7 mouse cellular contexts compared by ENCODE assay signal in genomic region chr2:3474361-3474805, GRCm38 (mm10). TPM values are rescaled to one million over a fixed set of nuclear protein-coding genes. Genes with fewer than 3 reads are reported as not detected.
DNase-seq lines count a peak whose midpoint lies in the region; ATAC-seq and TF ChIP-seq lines count a peak whose summit lies in the region.

No protein-coding gene starts in this region.

- peak; percentile 72 to 86 for DNase-seq in adrenal gland, adult (ENCODE audit: inconsistent age in 2 of 2, low spot score in 1 of 2)
- peak; percentile 18 to 28 for DNase-seq in gastrocnemius, adult 8-10 months (ENCODE audit: low spot score in 2 of 2)
- peak; percentile 77 for DNase-seq in induced T-regulatory cell, adult 2 months (ENCODE audit: low read depth)
- peak; percentile 70 to 74 for DNase-seq in left cerebral cortex, postnatal 14 days (ENCODE audit: low spot score in 2 of 2)

- peak overlapping the region; percentile 86 for H3K4me3 ChIP-seq in small intestine, adult 2 months (ENCODE audit: low read depth, low read length)

- 0 out of 2 replicates have a peak overlapping the region, but pooled peaks have one; percentile 3 for H3K27ac ChIP-seq in small intestine, adult 2 months (ENCODE audit: insufficient read depth, low read depth, low read length)

- no peaks in the 10 kb centered on the region for H3K27me3 ChIP-seq in small intestine, adult 2 months (ENCODE audit: control insufficient read depth, insufficient read depth, low read length)

- TF ChIP-seq POLR2A in small intestine, adult 2 months (IDR thresholded peaks at IDR 0.05; ENCODE audit: low read depth, low read length): no peak

- no peak for TF ChIP-seq CTCF in small intestine, adult 2 months (IDR thresholded peaks at IDR 0.05; ENCODE audit: extremely low read depth, insufficient read length, insufficient replicate concordance, low read depth, low read length)

- H3K36me3 ChIP-seq in small intestine, adult 2 months (ENCODE audit: control insufficient read depth, insufficient read depth, low read length): 0 out of 2 replicates have a peak, but pooled peaks cover 1% of the 10 kb centered on the region

- under 1% methylated on average over 46 of the region's 46 CpGs for WGBS in small intestine, adult 2 months

- ATAC-seq in common myeloid progenitor, adult 5-6 weeks (replicated peaks; ENCODE audit: low read depth, poor library complexity, severe bottlenecking): peak; percentile 26; the same call in 1 of the 2 replicates
- peak; percentile 58 for ATAC-seq in megakaryocyte-erythroid progenitor cell, adult 5-6 weeks (replicated peaks; ENCODE audit: low FRiP score, low TSS enrichment, poor library complexity, severe bottlenecking)

- intact Hi-C loops in left cerebral cortex, postnatal 14 days (cut with DNase I): no loop called here

- no peaks in the 10 kb centered on the region; the same call in 1 of the 2 replicates for H3K4me1 ChIP-seq in small intestine, adult 2 months (ENCODE audit: control insufficient read depth, insufficient read depth, insufficient read length, low read length)

RNA-seq across cellular contexts. Expression of gene Suv39h2, which starts 0.4 kb away (rescaled TPM):
- total RNA-seq in common myeloid progenitor, adult 5-6 weeks (2017): 15.7 and 20.0 TPM in 2 replicates
- total RNA-seq in gastrocnemius, adult 8-10 months (2022): 1 to 10 TPM in 1 of 4 experiments, under 1 TPM in 3; 0.59 to 1.4 (median 0.71) TPM
- 1 to 10 TPM; 3.1 to 3.2 TPM for total RNA-seq in left cerebral cortex, postnatal 14 days (2021)
- 17.9 and 19.2 TPM in 2 replicates for total RNA-seq in megakaryocyte-erythroid progenitor cell, adult 5-6 weeks (2014; fragmentation: Nextera tagmentation)
- 15.7 and 18.2 TPM in 2 replicates for total RNA-seq in megakaryocyte-erythroid progenitor cell, adult 5-6 weeks (2017)
- polyA plus RNA-seq in small intestine, adult 2 months (2012; rRNA removed): 0.66 and 1.5 TPM in 2 replicates

RNA-seq across cellular contexts. Expression of gene Gm45902, which starts 38.2 kb away (rescaled TPM):
- total RNA-seq in common myeloid progenitor, adult 5-6 weeks (2017): 12.2 and 15.4 TPM in 2 replicates
- total RNA-seq in gastrocnemius, adult 8-10 months (2022): under 1 TPM; 0.51 to 0.87 (median 0.73) TPM
- 1 to 10 TPM; 5.6 to 5.7 TPM for total RNA-seq in left cerebral cortex, postnatal 14 days (2021)
- total RNA-seq in megakaryocyte-erythroid progenitor cell, adult 5-6 weeks (2014; fragmentation: Nextera tagmentation): 7.3 and 8.1 TPM in 2 replicates
- 11.1 and 13.0 TPM in 2 replicates for total RNA-seq in megakaryocyte-erythroid progenitor cell, adult 5-6 weeks (2017)
- polyA plus RNA-seq in small intestine, adult 2 months (2012; rRNA removed): 0.30 and 0.72 TPM in 2 replicates

RNA-seq across cellular contexts. Expression of gene Hspa14, which starts 38.2 kb away (rescaled TPM):
- 134 and 176 TPM in 2 replicates for total RNA-seq in common myeloid progenitor, adult 5-6 weeks (2017)
- total RNA-seq in gastrocnemius, adult 8-10 months (2022): 10 to 100 TPM in 2 of 4 experiments, 1 to 10 TPM in 2; 8.3 to 11.1 (median 10.2) TPM
- 10 to 100 TPM; 42.6 to 43.3 TPM for total RNA-seq in left cerebral cortex, postnatal 14 days (2021)
- 119 and 121 TPM in 2 replicates for total RNA-seq in megakaryocyte-erythroid progenitor cell, adult 5-6 weeks (2014; fragmentation: Nextera tagmentation)
- 161 and 179 TPM in 2 replicates for total RNA-seq in megakaryocyte-erythroid progenitor cell, adult 5-6 weeks (2017)
- 5.6 and 9.9 TPM in 2 replicates for polyA plus RNA-seq in small intestine, adult 2 months (2012; rRNA removed)

RNA-seq across cellular contexts. Expression of gene Cdnf, which starts 38.4 kb away (rescaled TPM):
- total RNA-seq in common myeloid progenitor, adult 5-6 weeks (2017): 0.58 and 1.6 TPM in 2 replicates
- total RNA-seq in gastrocnemius, adult 8-10 months (2022): 10 to 100 TPM; 46.1 to 59.1 (median 53.0) TPM
- total RNA-seq in left cerebral cortex, postnatal 14 days (2021): 1 to 10 TPM in 1 of 2 experiments, under 1 TPM in 1; 0.55 to 1.2 TPM
- total RNA-seq in megakaryocyte-erythroid progenitor cell, adult 5-6 weeks (2014; fragmentation: Nextera tagmentation): 0.20 TPM in 2 replicates
- 0.75 and 2.6 TPM in 2 replicates for total RNA-seq in megakaryocyte-erythroid progenitor cell, adult 5-6 weeks (2017)
- polyA plus RNA-seq in small intestine, adult 2 months (2012; rRNA removed): 0.03 and 0.10 TPM in 2 replicates

RNA-seq across cellular contexts. Expression of gene Dclre1c, which starts 50.5 kb away (rescaled TPM):
- total RNA-seq in common myeloid progenitor, adult 5-6 weeks (2017): 9.1 and 17.7 TPM in 2 replicates
- 1 to 10 TPM; 1.4 to 2.5 (median 2.1) TPM for total RNA-seq in gastrocnemius, adult 8-10 months (2022)
- 10 to 100 TPM; 10.1 to 10.8 TPM for total RNA-seq in left cerebral cortex, postnatal 14 days (2021)
- 26.4 and 28.3 TPM in 2 replicates for total RNA-seq in megakaryocyte-erythroid progenitor cell, adult 5-6 weeks (2014; fragmentation: Nextera tagmentation)
- 10.6 and 13.3 TPM in 2 replicates for total RNA-seq in megakaryocyte-erythroid progenitor cell, adult 5-6 weeks (2017)
- 1.5 and 1.6 TPM in 2 replicates for polyA plus RNA-seq in small intestine, adult 2 months (2012; rRNA removed)

Comparison
In these comparisons a context has a peak if more than half of its experiments do, and no peak if none do; other contexts are left out.
1. Peak in every context shown above with its lines: DNase-seq, ATAC-seq, H3K4me3 ChIP-seq and H3K27ac ChIP-seq.
2. DNase-seq: peak in every context shown above with its lines; median percentile 79 in adrenal gland, adult; 77 in induced T-regulatory cell, adult 2 months; 72 in left cerebral cortex, postnatal 14 days; 23 in gastrocnemius, adult 8-10 months.